Mouse (Mus musculus) hindbrain, embryonic 16.5 days (tissue): ENCODE results near the gene Prdm5. TPM values are rescaled to one million over a fixed set of nuclear protein-coding genes. Genes with fewer than 3 reads are reported as not detected.

Experiments
- ATAC-seq: fragments of 200-750 bp; cut with Nextera tagmentation; 2 replicates; pipeline ENCODE4 v1.8.0; 2017; ENCODE audit warnings: moderate TSS enrichment, moderate library complexity
- H3K27ac ChIP-seq: fragments of 300-500 bp; sonication (generic); 2 replicates; pipeline ENCODE4 v1.5.1; 2014; ENCODE audit warnings: low read depth, mild to moderate bottlenecking, control low read depth, low read length, moderate library complexity
- H3K27me3 ChIP-seq: fragments of 300-500 bp; sonication (generic); replicated peaks from 2 replicates; pipeline ENCODE4 v1.6.1; 2014; ENCODE audit warnings: low read length; ENCODE audit not compliant: control insufficient read depth, insufficient read depth
- H3K36me3 ChIP-seq: fragments of 300-500 bp; sonication (generic); 2 replicates; pipeline ENCODE4 v1.6.1; 2014; ENCODE audit warnings: mild to moderate bottlenecking, low read length, moderate library complexity, mixed read lengths; ENCODE audit not compliant: control insufficient read depth, insufficient read depth
- H3K4me1 ChIP-seq: fragments of 300-500 bp; sonication (generic); 2 replicates; pipeline ENCODE4 v1.6.1; 2014; ENCODE audit warnings: low read depth, low read length; ENCODE audit not compliant: control insufficient read depth, insufficient read depth
- H3K4me2 ChIP-seq: fragments of 300-500 bp; sonication (generic); 2 replicates; pipeline ENCODE4 v1.6.1; 2014; ENCODE audit warnings: mild to moderate bottlenecking, low read length, control low read depth, moderate library complexity
- H3K4me3 ChIP-seq: fragments of 300-500 bp; sonication (generic); 2 replicates; pipeline ENCODE4 v1.5.1; 2014; ENCODE audit warnings: mild to moderate bottlenecking, low read length, control low read depth, moderate library complexity
- H3K9ac ChIP-seq: fragments of 300-500 bp; sonication (generic); 2 replicates; pipeline ENCODE4 v1.6.1; 2014; ENCODE audit warnings: low read depth, mild to moderate bottlenecking, control low read depth, low read length, moderate library complexity
- H3K9me3 ChIP-seq: fragments of 300-500 bp; sonication (generic); 2 replicates; pipeline ENCODE4 v1.6.1; 2014; ENCODE audit warnings: mild to moderate bottlenecking, low read length, moderate library complexity; ENCODE audit not compliant: control insufficient read depth
- WGBS: fragments of 180-500 bp; shearing (Covaris S2); extraction: QIAGEN DNeasy Blood & Tissue Kit; methylation state at CpG from one replicate; pipeline ENCODE4 v1.1.7; 2014; 5-methylcytosine and 5-hydroxymethylcytosine counted together
- polyA plus RNA-seq: library from polyadenylated mRNA; unstranded; fragments of >200 nt; fragmentation: Nextera tagmentation; extraction: Ambion mirVana; gene quantifications from 2 replicates; pipeline ENCODE4 v1.2.1, GENCODE M21; 2015

Gene Prdm5
- polyA plus RNA-seq, 1 experiment from 2014 or later, result 6.7 TPM

DNA sequence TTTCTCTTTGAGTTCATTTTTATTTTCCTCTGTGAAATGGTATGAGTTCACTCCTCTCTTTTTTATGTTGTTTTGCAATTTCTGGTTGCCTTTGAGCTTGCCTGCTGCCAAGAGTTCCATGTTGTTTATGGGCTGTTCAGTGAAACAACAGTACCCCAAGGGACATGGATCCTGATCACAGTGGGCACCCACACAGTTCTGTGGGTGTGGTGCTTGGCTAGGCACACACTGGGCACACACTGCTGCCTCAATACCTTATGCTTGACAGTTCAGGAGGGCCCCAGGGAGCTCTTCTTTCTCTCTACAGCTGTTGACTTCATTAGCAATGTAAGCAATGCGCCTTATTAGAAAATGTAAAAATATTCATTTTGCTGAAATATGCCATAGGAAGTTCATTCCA is 110.0 kb downstream of the Prdm5 start:
- Histone ChIP-seq H3K27ac (no peak overlapping the region), H3K36me3 (no peaks in the 10 kb centered on the region), H3K27me3 (no peaks in the 10 kb centered on the region), H3K4me3 (no peak overlapping the region), H3K9me3 (no peaks in the 10 kb centered on the region), H3K4me2 (no peak overlapping the region), H3K9ac (no peak overlapping the region), H3K4me1 (no peaks in the 10 kb centered on the region)
- WGBS, result 85% methylated on average over 1 of the region's 1 CpGs
- no peak for ATAC-seq

DNA sequence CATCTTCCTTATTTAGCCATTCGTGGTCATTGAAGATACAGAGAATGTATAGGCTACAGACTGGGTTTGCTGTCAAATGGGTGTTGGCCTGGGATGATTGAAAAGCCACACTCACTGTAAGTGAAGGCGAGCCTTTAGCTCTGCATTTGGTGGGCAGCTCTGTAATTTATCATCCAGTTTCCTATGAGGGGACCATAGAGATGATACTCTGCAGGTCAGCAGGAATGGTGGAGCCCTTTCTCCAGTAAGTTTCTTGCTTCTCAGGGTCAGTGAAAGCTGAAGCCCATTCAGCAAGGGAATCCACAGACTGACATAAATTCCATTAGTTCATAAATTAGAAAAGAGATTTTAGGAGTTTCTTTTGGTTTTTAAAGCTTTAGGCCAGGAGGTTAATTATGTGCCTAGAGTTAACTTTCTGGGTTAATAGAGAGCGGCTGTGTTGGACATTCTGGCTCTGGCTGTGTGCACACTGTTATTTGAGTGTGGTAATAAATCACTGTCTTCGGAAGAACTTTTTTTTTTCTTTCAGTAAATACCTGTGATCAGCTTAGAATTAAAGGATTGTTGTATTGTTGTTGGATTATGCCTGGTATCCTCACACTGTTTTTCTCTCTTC is 113.4 kb downstream of the Prdm5 start:
- Histone ChIP-seq H3K27me3 (no peaks in the 10 kb centered on the region), H3K4me1 (no peaks in the 10 kb centered on the region), H3K9me3 (no peaks in the 10 kb centered on the region), H3K9ac (no peak overlapping the region), H3K27ac (no peak overlapping the region), H3K4me2 (no peak overlapping the region), H3K36me3 (no peaks in the 10 kb centered on the region), H3K4me3 (no peak overlapping the region)
- 70% methylated on average over 4 of the region's 4 CpGs for WGBS
- ATAC-seq, result no peak

DNA sequence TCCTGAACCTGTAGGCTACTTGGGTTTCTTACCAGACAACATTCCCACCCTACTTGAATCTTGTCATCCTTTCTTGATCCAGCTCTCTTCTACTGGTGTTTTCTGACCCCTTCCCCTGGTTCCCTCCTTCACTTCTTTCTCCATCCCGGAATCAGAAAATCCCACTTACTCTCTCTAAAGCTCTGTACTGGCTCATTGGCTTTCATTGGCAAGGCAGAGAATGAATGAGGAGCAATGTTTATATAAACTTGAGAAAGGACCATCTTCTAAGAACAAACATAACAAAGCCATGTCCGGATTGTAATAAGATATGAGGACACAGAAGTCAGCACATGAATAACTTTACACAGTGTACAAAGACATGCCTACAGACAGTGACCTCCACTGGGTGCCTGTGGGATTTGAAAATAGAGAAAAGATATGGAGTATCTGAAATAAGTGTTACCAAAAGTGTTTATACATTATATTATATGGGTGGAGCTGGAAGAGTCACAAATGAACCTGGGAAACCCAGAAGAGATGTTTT is 127.9 kb downstream of the Prdm5 start:
- Histone ChIP-seq H3K36me3 (no peaks in the 10 kb centered on the region), H3K9ac (no peak overlapping the region)

DNA sequence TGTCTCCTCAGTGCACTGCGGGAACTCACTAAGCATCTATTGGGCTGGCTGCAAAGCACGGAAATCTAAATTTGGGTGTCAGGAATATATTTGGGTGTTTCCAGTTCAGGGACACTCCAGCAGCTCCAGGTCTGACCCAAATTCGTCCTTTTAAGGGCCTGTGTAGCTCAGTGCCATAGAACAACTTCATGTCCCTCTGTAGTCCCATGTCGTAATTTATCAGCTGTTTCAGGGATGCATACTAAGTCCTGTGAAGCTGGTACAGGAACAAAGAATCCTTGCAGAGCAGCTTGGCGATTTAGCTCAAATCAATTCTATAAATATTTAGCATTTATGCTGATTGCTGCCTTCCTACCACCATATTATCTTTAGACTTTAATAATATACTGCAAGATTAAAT is 136.6 kb downstream of the Prdm5 start:
- Histone ChIP-seq H3K9ac (no peak overlapping the region), H3K36me3 (no peaks in the 10 kb centered on the region), H3K4me1 (no peaks in the 10 kb centered on the region), H3K9me3 (no peaks in the 10 kb centered on the region), H3K27ac (no peak overlapping the region), H3K4me2 (no peak overlapping the region), H3K4me3 (no peak overlapping the region), H3K27me3 (no peaks in the 10 kb centered on the region)
- ATAC-seq, result no peak
- 73% methylated on average over 5 of the region's 5 CpGs for WGBS

More for the DNA sequence above, 127.9 kb downstream of the Prdm5 start:
- H3K27ac ChIP-seq, result no peak overlapping the region
- H3K27me3 ChIP-seq, result no peaks in the 10 kb centered on the region
- H3K4me2 ChIP-seq, result no peak overlapping the region
- H3K9me3 ChIP-seq, result no peaks in the 10 kb centered on the region
- WGBS, result 88% methylated on average over 2 of the region's 2 CpGs
- H3K4me3 ChIP-seq, result no peak overlapping the region
- no peaks in the 10 kb centered on the region for H3K4me1 ChIP-seq
- no peak for ATAC-seq

DNA sequence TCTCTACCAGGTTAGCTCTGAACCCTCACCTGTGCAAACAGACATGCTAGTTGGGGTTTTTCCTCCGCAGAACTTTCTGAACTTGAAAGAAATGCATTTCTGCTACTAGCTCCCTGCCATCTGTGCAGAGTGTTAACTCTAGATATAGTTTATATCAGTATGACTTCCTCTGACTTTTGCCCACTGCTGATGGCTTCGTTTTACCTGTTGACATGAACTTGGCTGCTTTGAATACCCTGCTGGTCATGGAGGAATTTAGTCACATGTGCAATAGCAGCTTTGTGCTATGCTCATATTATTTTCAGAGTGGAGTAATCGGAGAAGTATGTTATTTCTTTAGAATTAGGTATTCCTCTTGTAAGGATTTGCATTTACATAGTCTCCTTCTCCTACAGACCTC is 142.9 kb downstream of the Prdm5 start:
- H3K27ac ChIP-seq, result no peak overlapping the region
- no peak for ATAC-seq
- 79% methylated on average over 3 of the region's 3 CpGs for WGBS
- H3K4me3 ChIP-seq, result no peak overlapping the region
- no peaks in the 10 kb centered on the region for H3K36me3 ChIP-seq
- no peaks in the 10 kb centered on the region for H3K9me3 ChIP-seq
- no peaks in the 10 kb centered on the region for H3K27me3 ChIP-seq
- no peak overlapping the region for H3K9ac ChIP-seq
- H3K4me1 ChIP-seq, result no peaks in the 10 kb centered on the region
- H3K4me2 ChIP-seq, result no peak overlapping the region

DNA sequence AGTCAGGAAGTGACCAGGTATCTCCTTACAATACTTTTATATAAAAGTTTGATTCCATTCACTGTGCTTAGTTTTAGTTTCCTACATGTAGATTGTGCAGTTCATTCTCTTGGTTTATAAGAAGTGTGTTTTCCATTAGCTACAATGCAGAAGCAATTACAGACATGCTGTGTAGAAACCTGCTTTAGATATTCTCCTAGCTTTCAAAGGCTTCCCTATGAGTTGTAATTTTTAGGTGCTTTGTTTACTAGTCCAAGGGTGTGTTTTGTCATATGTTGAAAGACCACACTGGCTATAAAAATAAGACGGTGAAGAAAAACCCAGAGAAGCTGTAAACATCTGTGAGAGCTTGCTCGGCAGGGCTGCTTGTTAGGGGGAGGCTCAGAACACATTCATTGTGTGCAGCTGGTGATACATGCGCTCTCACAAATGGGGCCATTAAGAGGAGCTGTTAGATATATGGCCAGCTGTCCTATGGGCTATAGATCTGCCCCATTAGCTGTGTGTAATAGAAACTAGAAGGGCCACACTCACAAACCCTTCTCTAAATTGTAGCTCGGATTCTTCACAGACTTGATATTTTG is 144.8 kb downstream of the Prdm5 start:
- no peak overlapping the region for H3K9ac ChIP-seq
- H3K27ac ChIP-seq, result no peak overlapping the region
- WGBS, result 60% methylated on average over 4 of the region's 4 CpGs
- no peaks in the 10 kb centered on the region for H3K36me3 ChIP-seq
- H3K4me3 ChIP-seq, result no peak overlapping the region
- no peaks in the 10 kb centered on the region for H3K9me3 ChIP-seq
- 0 out of 2 replicates have a peak, but pooled peaks have one; percentile 48 for ATAC-seq
- no peak overlapping the region for H3K4me2 ChIP-seq
- H3K27me3 ChIP-seq, result no peaks in the 10 kb centered on the region
- no peaks in the 10 kb centered on the region for H3K4me1 ChIP-seq

DNA sequence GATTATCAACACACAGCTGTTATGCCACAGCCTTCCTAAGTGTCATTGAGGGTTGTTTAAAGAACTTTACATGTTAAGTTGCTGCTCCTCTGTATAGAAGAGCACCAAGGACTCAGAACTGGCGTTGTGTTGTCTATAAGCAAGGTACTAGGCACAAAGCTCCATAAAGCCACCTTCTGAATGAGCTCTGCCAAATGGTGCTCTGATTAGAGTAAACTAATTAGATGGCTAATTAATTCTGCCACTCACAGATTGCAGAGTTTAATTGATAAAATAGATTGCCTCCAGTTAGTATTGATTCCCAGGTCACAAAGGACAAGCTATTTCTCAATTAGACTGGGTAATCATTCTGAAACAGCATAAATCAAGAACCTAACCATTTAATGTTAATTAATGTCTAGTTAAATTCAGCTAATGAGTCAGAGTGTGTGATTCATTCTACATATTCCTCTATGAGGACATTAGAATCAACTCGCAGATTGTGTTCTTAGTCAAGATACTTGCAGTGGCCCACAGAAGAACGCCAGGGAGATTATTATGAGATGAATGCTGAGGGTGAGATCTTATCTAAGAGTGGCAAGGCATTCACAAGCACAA is 147.0 kb downstream of the Prdm5 start:
- 62% methylated on average over 3 of the region's 3 CpGs for WGBS

DNA sequence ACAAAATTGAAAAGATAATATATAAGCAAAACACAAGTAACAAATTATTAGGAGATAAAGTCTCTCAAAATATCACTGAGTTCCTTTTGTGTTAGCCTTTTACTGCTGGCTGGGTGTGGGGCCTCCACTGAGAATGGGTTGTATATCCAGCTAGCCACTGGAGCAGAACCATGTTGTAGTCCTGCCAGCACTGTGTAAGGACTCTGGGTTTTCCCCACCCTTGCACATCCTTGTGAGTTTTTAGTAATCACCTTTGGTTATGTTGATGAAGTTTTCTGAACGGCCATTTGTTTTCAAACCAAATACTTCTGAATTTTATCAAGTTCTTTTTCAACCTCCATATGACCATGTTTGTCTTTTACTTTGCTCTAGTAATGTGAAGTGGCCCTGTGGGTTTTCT is 151.7 kb downstream of the Prdm5 start:
- Histone ChIP-seq H3K9ac (no peak overlapping the region), H3K4me3 (no peak overlapping the region), H3K27me3 (no peaks in the 10 kb centered on the region), H3K4me1 (no peaks in the 10 kb centered on the region; the same call in none of the 2 replicates), H3K36me3 (no peaks in the 10 kb centered on the region), H3K9me3 (no peaks in the 10 kb centered on the region), H3K4me2 (no peak overlapping the region), H3K27ac (no peak overlapping the region)
- no peak for ATAC-seq
- WGBS, result 88% methylated on average over 1 of the region's 1 CpGs

More for the DNA sequence above, 147.0 kb downstream of the Prdm5 start:
- peak; percentile 48 for ATAC-seq
- no peak overlapping the region for H3K9ac ChIP-seq
- H3K36me3 ChIP-seq, result no peaks in the 10 kb centered on the region
- no peaks in the 10 kb centered on the region for H3K27me3 ChIP-seq
- no peak overlapping the region for H3K4me3 ChIP-seq
- no peaks in the 10 kb centered on the region for H3K4me1 ChIP-seq
- H3K9me3 ChIP-seq, result no peaks in the 10 kb centered on the region
- H3K27ac ChIP-seq, result no peak overlapping the region
- no peak overlapping the region for H3K4me2 ChIP-seq

DNA sequence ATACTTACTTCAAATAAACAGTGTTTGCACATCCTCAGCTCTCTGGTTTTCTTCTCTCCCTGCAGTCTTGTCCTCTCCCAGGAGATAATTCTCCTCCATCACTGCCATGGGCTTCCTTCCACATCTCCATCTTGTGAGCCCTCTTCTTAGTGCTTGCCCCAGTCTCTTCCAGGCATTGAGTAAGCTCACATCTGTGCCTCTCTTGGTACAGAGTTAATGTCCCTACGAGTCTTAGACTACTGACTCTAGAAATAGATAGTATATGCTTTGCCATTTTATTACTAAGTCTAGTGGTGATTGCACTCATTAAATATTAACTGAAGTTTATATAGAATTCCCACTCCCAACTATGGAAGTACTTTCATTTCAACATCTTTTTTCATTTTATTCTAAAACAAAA is 154.0 kb downstream of the Prdm5 start:
- H3K4me3 ChIP-seq, result no peak overlapping the region
- H3K27ac ChIP-seq, result no peak overlapping the region
- no peaks in the 10 kb centered on the region for H3K27me3 ChIP-seq
- WGBS, result 33% methylated on average over 1 of the region's 1 CpGs
- no peaks in the 10 kb centered on the region for H3K9me3 ChIP-seq
- no peak overlapping the region for H3K9ac ChIP-seq
- H3K4me2 ChIP-seq, result no peak overlapping the region
- ATAC-seq, result peak; percentile 31; the same call in 1 of the 2 replicates
- H3K4me1 ChIP-seq, result no peaks in the 10 kb centered on the region; the same call in none of the 2 replicates
- H3K36me3 ChIP-seq, result no peaks in the 10 kb centered on the region
